ENCODE assay signal across 11 mouse cellular contexts in genomic region chr7:113965625-113966024, GRCm38 (mm10).
"Had no signal": no experiment of that assay in that cellular context is flagged by ENCODE, and none has a peak within 500 bp of the region (broad histone marks: within the 10 kb centered on the region; RNA-seq: fewer than 3 reads in every experiment).

No protein-coding gene starts in this region.

- H3K9ac ChIP-seq: limb, embryonic 15.5 days; liver, embryonic 12.5 days; neural tube, embryonic 12.5 days had no signal

- H3K4me2 ChIP-seq: limb, embryonic 15.5 days; liver, embryonic 12.5 days; neural tube, embryonic 12.5 days had no signal

- H3K27me3 ChIP-seq: limb, embryonic 15.5 days; liver, embryonic 12.5 days; neural tube, embryonic 12.5 days had no signal

- H3K9me3 ChIP-seq: limb, embryonic 15.5 days; liver, embryonic 12.5 days; midbrain, embryonic 10.5 days; neural tube, embryonic 12.5 days had no signal

- H3K36me3 ChIP-seq: limb, embryonic 15.5 days; liver, embryonic 12.5 days; neural tube, embryonic 12.5 days had no signal

- H3K4me3 ChIP-seq: limb, embryonic 15.5 days; liver, embryonic 12.5 days; midbrain, embryonic 10.5 days; neural tube, embryonic 12.5 days had no signal

- H3K4me1 ChIP-seq: limb, embryonic 15.5 days; liver, embryonic 12.5 days; neural tube, embryonic 12.5 days had no signal

- DNase-seq: kidney, adult 11 months; kidney, postnatal 25 days; layer of hippocampus, adult 9-11 months; layer of hippocampus, postnatal 36 days; midbrain, embryonic 14.5 days; thymus, postnatal 36 days had no signal

- H3K27ac ChIP-seq: limb, embryonic 15.5 days; liver, embryonic 12.5 days; midbrain, embryonic 10.5 days; neural tube, embryonic 12.5 days; stomach, postnatal 0 days had no signal

- ATAC-seq: liver, embryonic 12.5 days had no signal
